Mouse (Mus musculus): ENCODE measurements around the gene Rps6ka6.

DNA sequence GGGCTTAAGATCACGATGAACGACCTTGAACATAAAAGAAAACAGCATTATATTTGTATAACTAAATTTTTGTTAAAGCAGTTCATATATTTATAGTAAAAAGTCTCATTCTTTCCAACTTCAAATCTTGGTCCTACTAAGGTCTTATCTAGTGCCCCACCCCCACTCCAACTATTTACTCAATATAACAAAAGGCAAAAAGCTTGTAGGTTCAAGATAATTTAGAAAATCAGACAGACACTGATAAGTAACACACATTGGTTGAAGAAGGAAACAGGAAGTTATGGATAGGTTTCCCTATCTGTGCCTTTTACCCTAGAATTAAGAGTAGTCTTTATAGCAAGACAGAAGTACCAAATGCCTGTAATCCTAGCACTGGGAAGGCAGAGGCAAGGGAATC is 132.9 kb downstream of the Rps6ka6 start:
- TF ChIP-seq CTCF (IDR thresholded peaks at IDR 0.05; ENCODE audit: low read depth, low read length) (no peak), POLR2A (IDR thresholded peaks at IDR 0.05; ENCODE audit: borderline replicate concordance, low read depth, low read length) (no peak)
